Mouse (Mus musculus): Measurements from ENCODE around the gene Plpp6.

- TF ChIP-seq POLR2A (IDR thresholded peaks at IDR 0.05; ENCODE audit: insufficient read length, low read depth) (no peak), TCF12 (IDR thresholded peaks at IDR 0.05; ENCODE audit: insufficient read depth, poor library complexity, severe bottlenecking) (no peak), SRF (IDR thresholded peaks at IDR 0.05; ENCODE audit: control insufficient read depth, insufficient read length, low read depth) (no peak), REST (IDR thresholded peaks at IDR 0.05; ENCODE audit: insufficient read depth, insufficient read length) (no peak), MAX (IDR thresholded peaks at IDR 0.05; ENCODE audit: low read depth) (no peak), MYOG (IDR thresholded peaks at IDR 0.05; ENCODE audit: control insufficient read depth in 1 of 3, insufficient read depth in 1 of 3, insufficient read length in 2 of 3, low read depth in 2 of 3) (no peak), POLR2AphosphoS2 (IDR thresholded peaks at IDR 0.05; ENCODE audit: insufficient read length, low read depth) (no peak), USF1 (IDR thresholded peaks at IDR 0.05; ENCODE audit: low read depth) (no peak), E2F4 (IDR thresholded peaks at IDR 0.05; ENCODE audit: insufficient read depth) (no peak)
Observed at GRCm38 (mm10) chr19:28968178-28968577, 4.4 kb downstream of the Plpp6 start.
